Mouse (Mus musculus) bone marrow macrophage, adult 2 months (primary cell): ENCODE measurements around the gene Wdr95.

ENCODE experiments used
- CTCF ChIP-seq: IDR thresholded peaks from 2 replicates; pipeline ENCODE4 v1.5.1; 2012; ENCODE audit warnings: low read depth, mild to moderate bottlenecking, low read length, moderate library complexity
- POLR2A ChIP-seq: IDR thresholded peaks from 2 replicates; pipeline ENCODE4 v1.6.1; 2012; ENCODE audit warnings: mild to moderate bottlenecking, low read depth, low read length, borderline replicate concordance

GRCm38 (mm10) chr5:149587327-149587895 is 58.9 kb downstream of the Wdr95 start:
- TF ChIP-seq CTCF = no peak
- TF ChIP-seq POLR2A = no peak
